Mouse (Mus musculus): ENCODE results near the gene Mospd3.
A peak's percentile ranks its signal among the peaks of the same experiment; 100 is the strongest.
"Not testable (repeated sequence)": the region's sequence is repeated elsewhere in the genome, so short reads cannot be mapped to it uniquely, and the experiment has no call there.

The Mospd3 gene

DNA sequence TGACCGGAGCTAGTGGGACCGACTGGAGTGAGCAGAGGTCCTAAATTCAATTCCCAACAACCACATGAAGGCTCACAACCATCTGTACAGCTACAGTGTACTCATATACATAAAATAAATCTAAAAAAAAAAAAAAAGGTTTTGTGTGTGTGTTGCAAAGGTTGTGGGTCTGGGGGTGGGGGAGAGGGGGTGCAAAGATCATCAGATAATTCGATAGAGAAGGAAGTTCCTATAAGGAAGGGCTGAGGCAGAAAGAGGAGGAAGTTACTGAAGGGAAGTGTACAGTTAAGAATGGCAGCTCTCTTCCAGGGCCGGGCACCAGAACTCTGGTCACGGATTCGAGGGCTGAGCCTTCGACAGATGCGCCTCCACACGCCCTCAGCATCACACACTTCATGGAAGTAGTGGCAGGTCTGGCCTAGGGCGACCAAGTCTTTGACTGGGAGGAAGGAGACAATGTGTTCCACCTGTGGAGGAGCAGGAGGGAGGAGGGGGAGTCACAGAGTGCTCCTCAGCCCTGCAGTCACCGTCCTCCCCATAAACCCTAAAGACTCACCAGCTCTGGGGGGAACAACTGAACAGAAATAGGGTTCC is 23.2 kb upstream of the Mospd3 start:
- DNase-seq (ENCODE audit: extremely low read depth, insufficient read length, low spot score): no peak

- DNase-seq (ENCODE audit: extremely low read depth, insufficient read length, low spot score): no peak
Observed at GRCm38 (mm10) chr5:137615347-137615746, 14.5 kb upstream of the Mospd3 start.

- DNase-seq (ENCODE audit: extremely low read depth, insufficient read length, low spot score): not testable (repeated sequence)
Observed at GRCm38 (mm10) chr5:137614921-137615320, 14.1 kb upstream of the Mospd3 start.

DNA sequence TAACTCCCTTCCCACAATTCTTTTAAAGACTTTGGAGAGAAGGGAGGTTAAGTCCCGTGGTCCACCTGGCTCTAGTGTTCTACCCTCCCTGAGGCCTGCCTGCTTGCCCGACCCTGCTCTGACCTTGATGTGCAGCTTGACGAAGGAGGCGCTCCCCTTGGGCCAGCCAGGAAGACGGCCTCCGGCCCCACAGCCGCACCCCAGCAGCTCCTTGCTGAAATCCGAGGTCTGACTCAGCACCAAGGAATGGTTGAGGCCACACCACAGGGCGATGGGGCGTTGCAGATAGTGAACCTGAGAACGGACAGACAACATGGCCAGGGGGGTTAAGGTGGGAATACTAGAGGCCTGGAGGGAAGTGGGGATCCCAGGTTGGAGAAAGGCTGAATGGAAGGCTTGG is 12.7 kb upstream of the Mospd3 start, which contains the start of gene Pcolce:
TSS of gene Pcolce (minus strand) at position 235 of the 400 bp plus-strand sequence.
- DNase-seq (ENCODE audit: extremely low read depth, insufficient read length, low spot score): peak; percentile 88

GRCm38 (mm10) chr5:137613076-137613475 is 12.2 kb upstream of the Mospd3 start:
- peak; percentile 49 for DNase-seq (ENCODE audit: extremely low read depth, insufficient read length, low spot score)

DNA sequence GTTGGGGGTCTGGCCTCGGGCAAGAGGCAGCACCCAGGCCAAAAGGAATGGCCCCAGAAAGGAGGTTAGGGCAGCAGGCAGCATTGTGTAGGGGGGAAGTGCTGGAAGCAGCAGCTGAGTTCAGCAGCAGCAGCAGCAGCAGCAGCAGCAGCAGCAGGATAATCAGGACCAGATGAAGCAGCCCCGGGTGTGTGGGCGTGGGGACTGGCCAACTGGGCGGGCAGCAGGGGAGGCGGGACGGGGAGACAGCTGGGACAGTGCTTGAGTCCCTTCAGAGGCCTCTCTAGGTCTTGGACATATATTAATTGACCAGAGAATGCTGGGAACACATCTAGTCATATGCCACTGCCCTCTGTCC is 10.4 kb upstream of the Mospd3 start:
- DNase-seq (ENCODE audit: extremely low read depth, insufficient read length, low spot score): peak; percentile 95

DNA sequence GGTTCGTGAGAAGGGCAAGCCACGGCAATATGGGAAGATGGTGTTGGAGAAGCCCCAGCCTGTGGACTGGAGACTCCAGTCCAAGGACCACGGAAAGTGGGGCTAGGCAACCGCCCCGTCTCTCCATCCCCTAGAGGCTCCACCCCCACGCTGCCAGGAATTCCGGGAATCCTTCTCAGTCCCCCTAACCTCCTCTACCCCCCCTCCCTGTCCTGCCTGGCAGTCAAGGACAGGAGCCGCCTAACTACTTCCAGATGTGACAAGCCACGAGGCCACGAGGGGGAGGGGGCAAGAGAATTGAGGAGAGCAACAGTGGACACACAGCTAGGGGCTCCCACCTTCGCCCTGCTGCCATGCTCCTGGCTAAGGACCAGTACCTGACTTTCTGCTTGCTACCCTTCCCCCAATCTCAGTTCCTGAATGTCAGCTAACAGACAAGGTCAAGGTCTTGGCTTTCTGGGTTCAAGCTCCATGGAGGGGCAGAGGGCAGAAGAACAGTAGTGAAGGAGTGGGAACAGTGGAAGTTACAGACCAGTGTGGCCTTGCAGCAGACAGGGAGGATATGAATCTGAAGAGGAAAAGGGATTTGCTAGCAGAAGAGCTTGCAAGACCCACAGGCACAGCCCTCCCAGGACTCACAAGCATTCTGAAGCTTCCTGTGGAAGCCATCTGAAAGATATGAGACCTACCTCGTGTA is 9.8 kb upstream of the Mospd3 start:
- peak; percentile 85 for DNase-seq (ENCODE audit: extremely low read depth, insufficient read length, low spot score)

- no peak for DNase-seq (ENCODE audit: extremely low read depth, insufficient read length, low spot score)
Observed at GRCm38 (mm10) chr5:137610056-137610455, 9.2 kb upstream of the Mospd3 start.

GRCm38 (mm10) chr5:137609292-137609691 is 8.4 kb upstream of the Mospd3 start:
- no peak for DNase-seq (ENCODE audit: extremely low read depth, insufficient read length, low spot score)

GRCm38 (mm10) chr5:137608654-137609190 is 7.9 kb upstream of the Mospd3 start:
- DNase-seq (ENCODE audit: extremely low read depth, insufficient read length, low spot score): no peak

- no peak for DNase-seq (ENCODE audit: extremely low read depth, insufficient read length, low spot score)
Observed at GRCm38 (mm10) chr5:137607860-137608653, 7.2 kb upstream of the Mospd3 start.

GRCm38 (mm10) chr5:137601365-137601729 is 489 bp upstream of the Mospd3 start:
- no peak for DNase-seq (ENCODE audit: extremely low read depth, insufficient read length, low spot score)

DNA sequence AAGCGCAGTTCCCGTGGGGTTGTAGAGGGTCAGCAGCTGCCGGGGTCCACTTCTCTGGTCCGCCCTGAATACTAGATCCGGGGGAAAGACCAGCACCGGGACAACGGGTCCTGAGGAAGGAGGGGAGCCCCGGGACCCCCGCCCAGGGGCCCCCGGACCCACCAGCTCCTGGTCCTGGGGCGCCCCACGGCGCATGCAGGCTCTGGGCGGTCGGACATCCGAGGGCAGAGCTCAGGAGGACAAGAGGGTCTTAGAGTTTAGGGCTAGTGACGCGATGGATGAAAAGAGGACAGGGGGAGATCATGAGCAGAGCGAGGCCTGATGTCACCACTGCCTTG is 608 bp downstream of the Mospd3 start:
- no peak for DNase-seq (ENCODE audit: extremely low read depth, insufficient read length, low spot score)

DNA sequence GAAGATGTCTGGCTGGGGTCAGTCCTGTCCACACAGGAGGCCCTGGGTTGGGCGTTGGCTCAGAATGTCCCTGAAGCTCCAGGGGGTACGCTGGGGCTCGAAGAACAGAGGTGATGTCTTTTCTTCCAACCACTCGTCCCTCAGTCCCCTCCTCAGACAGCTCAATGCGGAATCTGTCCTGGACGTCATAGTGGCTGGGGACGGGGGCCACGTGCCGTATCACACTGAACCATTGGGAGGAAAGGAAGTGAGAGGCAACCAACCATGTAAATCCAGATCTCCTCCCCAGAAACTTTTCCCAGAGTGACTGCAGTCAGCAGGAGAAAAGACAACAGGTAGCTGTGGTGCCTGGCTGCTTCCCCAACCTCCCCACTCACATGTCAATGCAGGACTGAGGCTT is 1.3 kb downstream of the Mospd3 start:
- no peak for DNase-seq (ENCODE audit: extremely low read depth, insufficient read length, low spot score)

- no peak for DNase-seq (ENCODE audit: extremely low read depth, insufficient read length, low spot score)
Observed at GRCm38 (mm10) chr5:137598100-137598826, 2.6 kb downstream of the Mospd3 start.

DNA sequence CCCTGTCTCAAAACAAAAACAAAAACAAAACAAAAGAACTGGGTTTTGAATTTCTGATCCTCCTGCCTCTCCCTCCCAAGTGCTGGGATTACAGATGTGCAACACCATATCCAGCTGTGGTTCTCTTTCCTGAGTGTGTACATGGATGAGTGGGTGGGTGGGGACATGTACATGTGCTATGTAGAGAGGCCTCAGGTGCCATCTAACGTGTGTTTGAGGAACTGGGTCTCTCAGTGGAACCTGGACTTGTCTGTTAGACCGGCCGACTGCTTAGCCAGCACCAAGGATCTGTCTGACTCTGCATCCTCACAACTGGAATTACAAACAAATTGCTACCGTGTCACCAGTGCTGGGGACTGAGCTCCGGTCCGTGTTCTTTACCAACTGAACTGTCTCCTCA is 3.2 kb downstream of the Mospd3 start:
- no peak for DNase-seq (ENCODE audit: extremely low read depth, insufficient read length, low spot score)

DNA sequence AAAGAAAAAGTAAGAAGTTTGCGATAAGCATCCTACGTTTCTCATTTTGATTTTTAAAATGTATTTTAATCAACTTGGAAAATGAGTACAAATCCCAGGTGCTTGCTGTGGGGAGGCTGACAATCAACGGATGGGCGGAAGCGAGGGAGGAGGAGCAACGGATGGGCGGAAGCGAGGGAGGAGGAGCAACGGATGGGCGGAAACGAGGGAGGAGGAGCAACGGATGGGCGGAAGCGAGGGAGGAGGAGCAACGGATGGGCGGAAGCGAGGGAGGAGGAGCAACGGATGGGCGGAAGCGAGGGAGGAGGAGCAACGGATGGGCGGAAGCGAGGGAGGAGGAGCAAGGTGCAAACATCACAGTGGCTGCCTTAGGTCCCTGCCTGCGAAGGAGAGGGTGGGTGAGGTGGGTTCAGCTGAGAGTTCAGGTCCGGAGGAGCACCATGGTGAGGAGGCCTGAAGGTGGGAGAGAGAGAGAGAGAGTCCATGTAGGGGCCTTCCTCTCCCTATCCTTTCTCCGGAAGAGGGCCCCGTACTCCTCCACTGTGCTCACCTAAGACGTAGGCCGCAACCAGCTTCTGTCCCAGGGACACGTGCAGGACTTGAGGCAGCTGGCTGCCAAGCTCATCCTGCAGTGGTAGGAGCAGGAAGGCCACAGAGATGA is 4.1 kb downstream of the Mospd3 start:
- DNase-seq (ENCODE audit: extremely low read depth, insufficient read length, low spot score): no peak

DNA sequence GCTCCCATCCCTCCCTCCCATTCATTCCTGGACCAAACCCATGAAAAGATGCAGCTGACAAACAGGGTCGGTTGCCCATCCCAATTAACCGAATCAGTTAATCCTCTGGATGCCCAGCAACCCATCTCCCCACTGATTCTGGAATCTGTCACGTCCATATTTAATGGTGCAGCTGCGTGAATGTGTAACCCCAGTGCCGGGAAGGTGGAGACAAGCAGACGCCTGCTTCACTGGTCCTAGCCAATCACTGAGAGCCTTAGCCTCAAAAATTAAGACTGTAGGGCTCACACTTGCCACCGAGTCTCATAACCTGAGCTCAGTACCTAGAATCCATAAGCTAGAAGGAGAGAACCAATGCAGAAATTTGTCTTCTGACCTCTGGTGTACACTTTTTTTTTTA is 4.9 kb downstream of the Mospd3 start:
- no peak for DNase-seq (ENCODE audit: extremely low read depth, insufficient read length, low spot score)

DNA sequence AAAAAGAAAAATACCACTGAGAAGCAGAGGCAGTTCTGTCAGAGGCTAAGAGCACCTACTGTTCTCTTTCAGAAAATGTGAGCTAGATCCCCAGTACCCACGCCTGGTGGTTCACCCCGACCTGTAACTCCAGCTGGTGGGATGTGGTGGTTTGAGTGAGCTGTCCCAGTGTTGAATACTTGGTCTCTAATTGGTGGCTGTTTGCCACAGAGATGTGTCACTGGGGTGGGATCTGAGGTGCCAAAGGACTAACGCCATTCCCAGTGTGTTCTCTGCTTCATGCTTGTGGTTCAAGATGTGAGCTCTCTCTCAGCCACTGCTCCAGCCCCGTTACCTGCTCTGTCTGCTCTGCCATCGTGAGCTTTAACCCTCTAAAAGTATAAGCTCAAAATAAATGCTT is 10.4 kb downstream of the Mospd3 start:
- peak; percentile 64 for DNase-seq (ENCODE audit: extremely low read depth, insufficient read length, low spot score)

DNA sequence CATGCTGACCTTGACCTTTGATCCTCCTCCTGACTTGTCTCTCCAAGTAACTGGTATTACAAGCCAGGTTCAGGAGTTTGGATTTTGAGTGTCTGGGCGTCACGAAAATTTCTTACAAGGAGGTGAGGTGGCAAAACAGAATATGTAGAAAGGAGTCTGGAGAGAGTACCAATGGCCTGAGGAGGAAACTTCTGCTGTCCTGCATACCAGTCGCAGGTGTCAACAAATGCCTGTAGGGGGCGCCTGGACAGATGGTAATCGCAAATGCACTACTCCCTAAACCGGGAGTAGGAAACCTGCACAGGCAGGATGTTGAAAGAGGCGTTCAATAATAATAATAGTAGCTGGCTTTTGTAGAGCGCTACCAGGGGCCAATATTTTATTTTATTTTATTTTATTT is 15.9 kb downstream of the Mospd3 start:
- DNase-seq (ENCODE audit: extremely low read depth, insufficient read length, low spot score): no peak
